Mouse (Mus musculus) cerebellum, adult 2 months (tissue): ENCODE data around the gene Tas2r123. TPM values are rescaled to one million over a fixed set of nuclear protein-coding genes. Genes with fewer than 3 reads are reported as not detected.

Experiments
- DNase-seq, 2 experiments: peaks; one replicate each; pipeline ENCODE4 v3.0.0; 2021
- H3K27ac ChIP-seq: fragments of 200-500 bp; 2 replicates; pipeline ENCODE4 v1.5.1; 2012; ENCODE audit warnings: low read length, control low read depth, inconsistent platforms; ENCODE audit not compliant: insufficient read depth
- H3K27me3 ChIP-seq: fragments of 200-500 bp; 2 replicates; pipeline ENCODE4 v1.6.1; 2012; ENCODE audit warnings: inconsistent platforms, mild to moderate bottlenecking, low read length, moderate library complexity; ENCODE audit not compliant: control insufficient read depth, insufficient read depth
- H3K4me1 ChIP-seq: fragments of 200-500 bp; 2 replicates; pipeline ENCODE4 v1.6.1; 2011; ENCODE audit warnings: low read length; ENCODE audit not compliant: control insufficient read depth, insufficient read depth
- H3K4me3 ChIP-seq: fragments of 200-500 bp; replicated peaks from 2 replicates; pipeline ENCODE3; 2011; ENCODE audit warnings: mild to moderate bottlenecking, low read depth, low read length, control low read depth; ENCODE audit not compliant: insufficient read depth
- CTCF ChIP-seq: fragments of 200-500 bp; IDR thresholded peaks from 2 replicates; pipeline ENCODE4 v1.5.1; 2011; ENCODE audit warnings: low read depth, mild to moderate bottlenecking, control low read depth, low read length, moderate library complexity, borderline replicate concordance; ENCODE audit not compliant: insufficient read depth
- POLR2A ChIP-seq: fragments of 200-500 bp; IDR thresholded peaks from 2 replicates; pipeline ENCODE4 v1.6.1; 2011; ENCODE audit warnings: low read length, control low read depth, borderline replicate concordance; ENCODE audit not compliant: insufficient read depth
- WGBS: fragments of 180-500 bp; shearing (Covaris S2); methylation state at CpG from one replicate; pipeline ENCODE4 v1.1.7; 2018; 5-methylcytosine and 5-hydroxymethylcytosine counted together
- polyA plus RNA-seq: library from polyadenylated mRNA; depleted of rRNA; stranded (reverse); fragments of >200 nt; gene quantifications from 2 replicates; pipeline ENCODE4 v1.2.3, GENCODE M21; 2012; rRNA removed

Tas2r123 gene
- not detected in 2 replicates for polyA plus RNA-seq

- Histone ChIP-seq H3K4me1 (no peaks in the 10 kb centered on the region), H3K27ac (no peak within 1 kb of the TSS), H3K27me3 (no peaks in the 10 kb centered on the region), H3K4me3 (no peak within 1 kb of the TSS)
- DNase-seq: no peak
- no peak for TF ChIP-seq CTCF
- 84% methylated on average over 1 of the region's 1 CpGs for WGBS
Observed at GRCm38 (mm10) chr6:132846842-132847241, at the start of gene Tas2r123. Gene Tas2r123, plus strand, starts transcription at chr6:132847142.

- Histone ChIP-seq H3K27me3 (no peaks in the 10 kb centered on the region), H3K4me3 (no peak within 1 kb of the TSS), H3K27ac (no peak within 1 kb of the TSS), H3K4me1 (no peaks in the 10 kb centered on the region)
- DNase-seq: no peak
- no peak for TF ChIP-seq POLR2A
- no peak for TF ChIP-seq CTCF
- 73% methylated on average over 1 of the region's 1 CpGs for WGBS
Observed at GRCm38 (mm10) chr6:132802518-132802917, 44.4 kb upstream of the Tas2r123 start, which contains the start of gene Tas2r117. Gene Tas2r117, plus strand, starts transcription at chr6:132802818.

GRCm38 (mm10) chr6:132855138-132855537 lies 8.2 kb downstream of the Tas2r123 start, which contains the start of gene Tas2r116:
Gene Tas2r116, plus strand, starts transcription at chr6:132855438.
- no peak for TF ChIP-seq CTCF
- no peak for TF ChIP-seq POLR2A
- no peaks in the 10 kb centered on the region for H3K4me1 ChIP-seq
- H3K27me3 ChIP-seq: no peaks in the 10 kb centered on the region
- WGBS: 73% methylated on average over 1 of the region's 1 CpGs
- no peak within 1 kb of the TSS for H3K4me3 ChIP-seq
- no peak for DNase-seq
- no peak within 1 kb of the TSS for H3K27ac ChIP-seq

GRCm38 (mm10) chr6:132867708-132868107 lies 20.8 kb downstream of the Tas2r123 start, which contains the start of gene Tas2r110:
Gene Tas2r110, plus strand, starts transcription at chr6:132868008.
- Histone ChIP-seq H3K27me3 (no peaks in the 10 kb centered on the region), H3K4me1 (no peaks in the 10 kb centered on the region), H3K27ac (no peak within 1 kb of the TSS), H3K4me3 (no peak within 1 kb of the TSS)
- TF ChIP-seq POLR2A (no peak), CTCF (no peak)
- no peak for DNase-seq

GRCm38 (mm10) chr6:132892711-132893110 lies 45.8 kb downstream of the Tas2r123 start, which contains the start of gene Tas2r113:
Gene Tas2r113, plus strand, starts transcription at chr6:132893011.
- DNase-seq: no peak
- Histone ChIP-seq H3K4me3 (no peak within 1 kb of the TSS), H3K27me3 (no peaks in the 10 kb centered on the region), H3K4me1 (no peaks in the 10 kb centered on the region), H3K27ac (no peak within 1 kb of the TSS)
- no peak for TF ChIP-seq POLR2A
- TF ChIP-seq CTCF: no peak
- WGBS: 54% methylated on average over 1 of the region's 1 CpGs

Other genes starting within 250 kb of the Tas2r123 start
- not detected in 2 replicates for gene A630073D07Rik, start 195.6 kb upstream of the Tas2r123 start, polyA plus RNA-seq
- gene Tas2r120, start 190.2 kb upstream of the Tas2r123 start, polyA plus RNA-seq: not detected in 2 replicates
- not detected in 2 replicates for gene Tas2r121, start 146.1 kb upstream of the Tas2r123 start, polyA plus RNA-seq
- not detected in 2 replicates for gene Tas2r122, start 135.2 kb upstream of the Tas2r123 start, polyA plus RNA-seq
- gene Tas2r115, start 109.1 kb upstream of the Tas2r123 start, polyA plus RNA-seq: not detected in 2 replicates
- not detected in 2 replicates for gene Tas2r124, start 92.4 kb upstream of the Tas2r123 start, polyA plus RNA-seq
- gene Tas2r102, start 85.0 kb upstream of the Tas2r123 start, polyA plus RNA-seq: not detected in 2 replicates
- not detected in 2 replicates for gene Tas2r136, start 69.0 kb upstream of the Tas2r123 start, polyA plus RNA-seq
- gene Tas2r117, start 44.3 kb upstream of the Tas2r123 start, polyA plus RNA-seq: not detected in 2 replicates
- gene Tas2r116, start 8.3 kb downstream of the Tas2r123 start, polyA plus RNA-seq: not detected in 2 replicates
- not detected in 2 replicates for gene Tas2r110, start 20.9 kb downstream of the Tas2r123 start, polyA plus RNA-seq
- not detected in 2 replicates for gene Tas2r113, start 45.9 kb downstream of the Tas2r123 start, polyA plus RNA-seq
- gene Tas2r125, start 62.5 kb downstream of the Tas2r123 start, polyA plus RNA-seq: not detected in 2 replicates
- not detected in 2 replicates for gene Tas2r129, start 104.0 kb downstream of the Tas2r123 start, polyA plus RNA-seq
- not detected in 2 replicates for gene Tas2r131, start 110.8 kb downstream of the Tas2r123 start, polyA plus RNA-seq
- not detected in 2 replicates for gene Tas2r109, start 133.8 kb downstream of the Tas2r123 start, polyA plus RNA-seq
- gene Tas2r103, start 190.0 kb downstream of the Tas2r123 start, polyA plus RNA-seq: not detected in 2 replicates
- not detected in 2 replicates for gene Tas2r140, start 208.7 kb downstream of the Tas2r123 start, polyA plus RNA-seq